Mouse (Mus musculus): ENCODE data around the gene Vwa7.

- no peak for TF ChIP-seq CTCF (IDR thresholded peaks at IDR 0.05; ENCODE audit: control insufficient read depth, insufficient read depth, low read length)
- no peak for TF ChIP-seq POLR2A (IDR thresholded peaks at IDR 0.05; ENCODE audit: borderline replicate concordance, control insufficient read depth, low read depth, low read length)
These were observed 41.9 kb downstream of the Vwa7 start for GRCm38 (mm10) chr17:35058316-35058715.

All from bone marrow, adult 2 months (tissue).